Mouse (Mus musculus) brain, embryonic 14.5 days (tissue): Measurements from ENCODE around the gene Msl2.

Experiments
- CTCF ChIP-seq: fragments of 200-500 bp; IDR thresholded peaks from 2 replicates; pipeline ENCODE4 v1.5.1; 2012; ENCODE audit warnings: inconsistent platforms, mild to moderate bottlenecking, moderate library complexity, borderline replicate concordance; ENCODE audit not compliant: insufficient read depth, insufficient read length; ENCODE audit errors: extremely low read depth
- POLR2A ChIP-seq: fragments of 200-500 bp; IDR thresholded peaks from 2 replicates; pipeline ENCODE4 v1.6.1; 2012; ENCODE audit warnings: mild to moderate bottlenecking, inconsistent platforms, borderline replicate concordance; ENCODE audit not compliant: poor library complexity, insufficient read depth, insufficient read length, severe bottlenecking; ENCODE audit errors: extremely low read depth

DNA sequence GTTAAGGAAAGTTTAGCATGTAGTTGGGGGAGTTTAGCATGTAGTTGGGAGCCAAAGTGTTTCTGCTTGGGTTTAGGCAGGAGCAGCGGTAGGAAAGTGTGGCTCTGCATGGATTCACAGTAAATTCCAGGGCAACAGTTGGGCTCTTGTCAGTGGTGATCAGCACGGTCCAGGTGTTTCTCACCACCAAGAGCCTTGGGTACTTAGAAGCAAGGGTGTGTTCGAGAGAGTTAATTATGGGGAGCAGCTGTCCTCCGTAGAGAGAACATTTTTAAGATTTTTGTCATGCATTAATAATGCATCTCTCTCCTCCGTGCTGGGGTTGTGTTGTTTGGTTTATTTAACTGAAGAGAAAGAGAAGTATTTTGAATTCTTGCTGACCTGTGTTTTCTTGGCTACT is 35.3 kb upstream of the Msl2 start:
- no peak for TF ChIP-seq POLR2A
- TF ChIP-seq CTCF: no peak
